Mouse (Mus musculus) ES-E14 (cell line): ENCODE results near the gene Brd4. TPM values are rescaled to one million over a fixed set of nuclear protein-coding genes. Genes with fewer than 3 reads are reported as not detected.

Experiments used
- DNase-seq: peaks from one replicate; pipeline ENCODE4 v3.0.0-alpha.2; 2013; ENCODE audit warnings: low read depth, low spot score
- H3K27ac ChIP-seq: 2 replicates; pipeline ENCODE4 v1.5.1; 2012; ENCODE audit warnings: low read depth, mild to moderate bottlenecking, low read length, moderate library complexity, mixed read lengths; ENCODE audit not compliant: poor library complexity, insufficient read depth, severe bottlenecking
- H3K36me3 ChIP-seq: 2 replicates; pipeline ENCODE4 v1.6.1; 2012; ENCODE audit warnings: mild to moderate bottlenecking, low read length, moderate library complexity, mixed read lengths; ENCODE audit not compliant: control insufficient read depth, poor library complexity, insufficient read depth, severe bottlenecking
- H3K4me1 ChIP-seq, 2 experiments: fragments of 150-350 bp in 1 of 2; sonication (generic) in 1 of 2; 2 replicates each; pipeline ENCODE4 v1.6.1; 2012; ENCODE audit warnings: low read length in 2 of 2, mild to moderate bottlenecking in 1 of 2, mixed read lengths in 1 of 2; ENCODE audit not compliant: control insufficient read depth in 2 of 2, insufficient read depth in 2 of 2, poor library complexity in 1 of 2
- H3K4me3 ChIP-seq, 2 experiments: fragments of 150-350 bp in 1 of 2; sonication (generic) in 1 of 2; 2 replicates each; pipeline ENCODE4 v1.5.1; 2012; ENCODE audit warnings: low read length in 2 of 2, low read depth in 1 of 2, mild to moderate bottlenecking in 1 of 2, mixed read lengths in 1 of 2; ENCODE audit not compliant: insufficient read depth in 1 of 2, poor library complexity in 1 of 2, severe bottlenecking in 1 of 2
- H3K9ac ChIP-seq: 2 replicates; pipeline ENCODE4 v1.6.1; 2012; ENCODE audit warnings: low read depth, mild to moderate bottlenecking, low read length, mixed read lengths; ENCODE audit not compliant: poor library complexity, insufficient read depth, severe bottlenecking
- H3K9me3 ChIP-seq: fragments of 150-350 bp; sonication (generic); 2 replicates; pipeline ENCODE4 v1.6.1; 2012; ENCODE audit warnings: low read depth, mild to moderate bottlenecking, low read length; ENCODE audit not compliant: control insufficient read depth, insufficient read depth
- CHD2 ChIP-seq: IDR thresholded peaks from 2 replicates; pipeline ENCODE4 v1.6.1; 2014; ENCODE audit warnings: mild to moderate bottlenecking, low read depth, low read length, inconsistent platforms
- HCFC1 ChIP-seq: IDR thresholded peaks from 2 replicates; pipeline ENCODE4 v1.6.1; 2012; ENCODE audit warnings: low read length, inconsistent platforms, borderline replicate concordance; ENCODE audit not compliant: insufficient read depth
- MAFK ChIP-seq: IDR thresholded peaks from 2 replicates; pipeline ENCODE4 v1.6.1; 2014; ENCODE audit warnings: mild to moderate bottlenecking, low read depth, low read length, inconsistent platforms; ENCODE audit not compliant: insufficient read depth
- ZC3H11A ChIP-seq: IDR thresholded peaks from 2 replicates; pipeline ENCODE4 v1.6.1; 2012; ENCODE audit warnings: low read depth, mild to moderate bottlenecking, inconsistent platforms, low read length, borderline replicate concordance
- ZNF384 ChIP-seq: IDR thresholded peaks from 2 replicates; pipeline ENCODE4 v1.6.1; 2012; ENCODE audit warnings: low read depth, low read length, inconsistent platforms
- in situ Hi-C, 2 experiments: fragments of 600-800 bp; cut with MboI; formaldehyde crosslinking; loops; one replicate each; pipeline ENCODE4 v1.15.1; 2025; ENCODE audit warnings: low sequenced_read_pairs in 2 of 2, inconsistent platforms in 1 of 2; ENCODE audit not compliant: unreplicated experiment in 2 of 2
- total RNA-seq: library from RNA; depleted of rRNA; stranded (reverse); fragments of 300-350 nt; gene quantifications from 2 replicates; pipeline ENCODE4 v1.2.3, GENCODE M21; 2012

The Brd4 gene
- total RNA-seq, 1 experiment = 51.7 TPM

- H3K9ac ChIP-seq = peak overlapping the region; percentile 100
- H3K4me3 ChIP-seq = peak overlapping the region; percentile 98 to 99
- DNase-seq = peak; percentile 26
- in situ Hi-C loops = no loop called here
- H3K9me3 ChIP-seq = no peaks in the 10 kb centered on the region
- no peaks in the 10 kb centered on the region for H3K36me3 ChIP-seq
- peaks cover 7 to 14% of the 10 kb centered on the region in 2 experiments; a peak in 3 of 4 replicates for H3K4me1 ChIP-seq
- peak overlapping the region; percentile 99 for H3K27ac ChIP-seq
- TF ChIP-seq ZNF384 (no peak), HCFC1 (peak; percentile 37; the same call in 1 of the 2 replicates)
Observed at GRCm38 (mm10) chr17:32283771-32284221, 726 bp downstream of the Brd4 start.

- Histone ChIP-seq H3K27ac (peak overlapping the region; percentile 99), H3K36me3 (no peaks in the 10 kb centered on the region), H3K4me1 (peaks cover 7 to 14% of the 10 kb centered on the region in 2 experiments; a peak in 3 of 4 replicates), H3K9me3 (no peaks in the 10 kb centered on the region), H3K9ac (peak overlapping the region; percentile 100), H3K4me3 (peak overlapping the region; percentile 98 to 99)
- TF ChIP-seq CHD2 (no peak), ZC3H11A (no peak), ZNF384 (no peak), HCFC1 (no peak), MAFK (no peak)
- in situ Hi-C loops = no loop called here
- DNase-seq = no peak
Observed at GRCm38 (mm10) chr17:32283341-32283740, 1.2 kb downstream of the Brd4 start.

- Histone ChIP-seq H3K9ac (no peak overlapping the region), H3K27ac (peak overlapping the region; percentile 53; the same call in 1 of the 2 replicates), H3K36me3 (no peaks in the 10 kb centered on the region), H3K9me3 (no peaks in the 10 kb centered on the region), H3K4me3 (no peak overlapping the region; a peak in 1 of 4 replicates), H3K4me1 (peaks cover 9 to 18% of the 10 kb centered on the region in 2 experiments; a peak in 3 of 4 replicates)
- in situ Hi-C loops = no loop called here
- DNase-seq = no peak
- TF ChIP-seq ZC3H11A = no peak
Observed at GRCm38 (mm10) chr17:32281611-32282310, 2.8 kb downstream of the Brd4 start.

- DNase-seq = peak; percentile 64
- H3K4me1 ChIP-seq = peaks cover 9 to 20% of the 10 kb centered on the region in 2 experiments; a peak in 3 of 4 replicates
- H3K9ac ChIP-seq = no peak overlapping the region
- H3K36me3 ChIP-seq = no peaks in the 10 kb centered on the region
- H3K4me3 ChIP-seq = no peak overlapping the region
- in situ Hi-C loops = no loop called here
- TF ChIP-seq ZC3H11A (no peak), HCFC1 (no peak), MAFK (no peak), ZNF384 (no peak), CHD2 (no peak)
- H3K9me3 ChIP-seq = no peaks in the 10 kb centered on the region
- H3K27ac ChIP-seq = peak overlapping the region; percentile 53; the same call in 1 of the 2 replicates
Observed at GRCm38 (mm10) chr17:32281126-32281525, 3.4 kb downstream of the Brd4 start.

- Histone ChIP-seq H3K27ac (no peak overlapping the region; the same call in 1 of the 2 replicates), H3K9ac (no peak overlapping the region), H3K36me3 (no peaks in the 10 kb centered on the region), H3K4me1 (peaks cover 9 to 20% of the 10 kb centered on the region in 2 experiments; a peak in 3 of 4 replicates), H3K9me3 (no peaks in the 10 kb centered on the region), H3K4me3 (no peak overlapping the region)
- TF ChIP-seq MAFK = no peak
- no peak for TF ChIP-seq ZC3H11A
- no peak for TF ChIP-seq HCFC1
- TF ChIP-seq CHD2 = no peak
- TF ChIP-seq ZNF384 = no peak
- in situ Hi-C loops = no loop called here
- no peak for DNase-seq
Observed at GRCm38 (mm10) chr17:32280575-32280974, 3.9 kb downstream of the Brd4 start.
